Mouse (Mus musculus): ENCODE data around the gene Fam135a. TPM values are rescaled to one million over a fixed set of nuclear protein-coding genes. Genes with fewer than 3 reads are reported as not detected.

The Fam135a gene
- polyA plus RNA-seq, 1 experiment from 2014 or later = 2.6 TPM

DNA sequence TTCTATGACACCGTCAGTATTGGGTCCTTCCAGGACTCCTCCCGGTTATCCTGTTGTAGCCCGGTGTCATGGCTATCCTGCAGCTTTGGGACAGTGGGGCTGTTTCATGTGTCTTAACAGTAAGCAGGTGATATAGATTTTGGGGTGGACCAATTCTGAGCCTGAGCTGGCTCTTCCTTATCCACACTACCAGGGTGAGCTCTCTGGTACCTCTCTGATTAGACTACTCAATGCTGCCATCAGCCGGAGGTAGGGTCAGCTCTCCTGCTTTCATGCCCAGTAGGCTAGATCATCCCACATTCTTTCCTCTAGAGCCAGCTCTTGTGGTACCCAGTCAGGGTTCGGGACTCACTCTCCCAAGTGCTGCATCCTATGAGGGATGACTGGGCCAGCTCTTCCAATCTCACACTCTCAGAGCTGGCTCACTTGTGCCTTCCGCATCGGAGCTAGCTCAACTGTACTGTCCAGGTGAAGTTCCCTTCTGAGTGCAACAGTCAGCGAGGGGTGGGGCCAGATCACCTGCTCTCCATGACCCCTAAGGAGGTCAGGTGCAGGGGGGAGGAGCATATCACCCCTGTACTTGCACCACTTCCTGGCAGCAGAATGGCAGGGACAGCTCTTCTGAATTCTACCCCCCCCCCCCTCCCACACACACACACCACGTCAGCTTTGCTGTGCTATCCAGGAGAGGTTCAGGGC lies 132.0 kb downstream of the Fam135a start:
- DNase-seq (ENCODE audit: low spot score) = no peak

DNA sequence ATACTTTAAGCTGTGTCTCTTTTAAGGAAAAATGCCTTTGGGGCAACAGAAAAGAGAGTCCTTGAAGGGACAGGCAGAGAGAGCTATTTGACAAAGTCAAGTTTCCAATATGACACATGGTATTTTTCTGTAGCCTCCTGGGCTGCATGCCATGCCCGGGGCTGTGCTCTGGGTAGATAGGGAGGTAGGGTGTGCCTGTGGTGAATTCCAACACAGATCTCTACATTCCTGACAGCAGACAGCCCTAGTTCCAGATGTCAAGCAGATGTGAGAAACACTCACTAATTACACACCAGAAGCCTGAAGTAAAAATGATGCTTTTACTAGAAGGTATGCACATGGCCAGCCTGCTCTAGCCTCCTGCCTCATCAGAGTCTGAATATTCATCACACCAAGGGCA lies 133.9 kb downstream of the Fam135a start:
- DNase-seq (ENCODE audit: low spot score) = no peak

Other genes starting within 250 kb of the Fam135a start
- gene Smap1, start 178.0 kb downstream of the Fam135a start, polyA plus RNA-seq (2015; fragmentation: Nextera tagmentation; extraction: Ambion mirVana) = 41.5 and 45.8 TPM in 2 replicates
- 86.0 and 88.8 TPM in 2 replicates for gene Sdhaf4, start 94.7 kb downstream of the Fam135a start, polyA plus RNA-seq (2015; fragmentation: Nextera tagmentation; extraction: Ambion mirVana)
- gene Col9a1, start 77.3 kb upstream of the Fam135a start, polyA plus RNA-seq (2015; fragmentation: Nextera tagmentation; extraction: Ambion mirVana) = 0.81 and 0.91 TPM in 2 replicates

Data from thymus, postnatal 0 days (tissue).